Mouse (Mus musculus) frontal cortex, postnatal 36 days (tissue): ENCODE results near the gene Ssr2.
"Not testable (repeated sequence)": the region's sequence is repeated elsewhere in the genome, so short reads cannot be mapped to it uniquely, and the experiment has no call there.

Experiments used
- DNase-seq, 2 experiments: peaks; one replicate each; pipeline ENCODE4 v3.0.0; 2022; ENCODE audit warnings: low spot score in 2 of 2

Gene Ssr2

DNA sequence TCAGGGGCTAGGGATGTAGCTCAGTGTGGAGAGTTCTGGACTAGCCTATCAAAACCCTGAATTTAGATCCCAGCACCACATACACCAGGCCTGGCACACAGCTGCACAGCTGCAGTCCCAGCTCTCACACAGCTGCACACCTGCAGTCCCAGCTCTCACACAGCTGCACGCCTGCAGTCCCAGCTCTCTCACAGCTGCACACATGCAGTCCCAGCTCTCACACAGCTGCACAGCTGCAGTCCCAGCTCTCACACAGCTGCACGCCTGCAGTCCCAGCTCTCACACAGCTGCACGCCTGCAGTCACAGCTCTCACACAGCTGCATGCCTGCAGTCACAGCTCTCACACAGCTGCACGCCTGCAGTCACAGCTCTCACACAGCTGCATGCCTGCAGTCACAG is 20.9 kb downstream of the Ssr2 start:
- not testable (repeated sequence) for DNase-seq

DNA sequence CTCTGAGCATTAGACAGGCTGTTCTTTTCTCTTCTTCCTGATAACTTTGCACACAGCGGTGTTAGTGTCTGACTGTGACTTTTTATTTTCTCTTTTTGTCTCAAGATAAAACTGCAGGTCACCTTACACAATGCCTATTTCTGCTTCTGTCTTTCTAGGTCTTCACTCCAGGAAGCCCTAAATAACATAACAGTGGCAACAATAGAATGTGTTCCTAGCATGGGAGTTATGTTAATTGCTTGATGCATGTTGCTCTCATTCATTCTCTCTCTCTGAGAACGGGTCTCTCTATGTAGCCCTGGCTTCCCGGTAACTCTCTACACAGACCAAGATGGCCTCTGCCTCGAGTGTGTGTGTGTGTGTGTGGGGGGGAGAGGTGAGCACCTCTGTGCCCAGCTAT is 26.8 kb downstream of the Ssr2 start:
- DNase-seq = no peak

GRCm38 (mm10) chr3:88603714-88604161 is 28.1 kb downstream of the Ssr2 start:
- DNase-seq = peak in 1 of 2 experiments; percentile 37

DNA sequence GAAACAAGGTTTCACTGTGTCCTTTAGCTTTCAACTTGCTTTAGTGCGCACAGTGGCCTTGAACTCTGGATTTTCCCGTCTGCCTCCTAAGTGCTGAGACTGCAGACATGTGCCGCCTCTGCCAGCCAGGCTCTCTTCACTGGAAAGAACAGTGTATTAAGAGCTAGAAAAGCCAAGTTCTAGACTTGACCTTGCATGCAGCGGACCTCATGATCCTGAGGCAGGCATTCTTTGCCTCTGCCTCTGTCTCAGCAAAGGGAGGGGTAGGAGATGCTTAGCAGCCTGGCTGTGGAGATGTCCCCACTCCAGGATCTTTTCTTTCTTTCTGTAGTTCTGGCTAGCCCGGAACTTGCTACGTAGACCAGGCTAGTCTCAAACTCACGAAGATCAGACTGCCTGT is 29.2 kb downstream of the Ssr2 start:
- DNase-seq = no peak

GRCm38 (mm10) chr3:88605666-88606065 is 30.0 kb downstream of the Ssr2 start, which contains the start of gene Arhgef2:
TSS of gene Arhgef2 (plus strand) at chr3:88605966.
- not testable (repeated sequence) for DNase-seq

DNA sequence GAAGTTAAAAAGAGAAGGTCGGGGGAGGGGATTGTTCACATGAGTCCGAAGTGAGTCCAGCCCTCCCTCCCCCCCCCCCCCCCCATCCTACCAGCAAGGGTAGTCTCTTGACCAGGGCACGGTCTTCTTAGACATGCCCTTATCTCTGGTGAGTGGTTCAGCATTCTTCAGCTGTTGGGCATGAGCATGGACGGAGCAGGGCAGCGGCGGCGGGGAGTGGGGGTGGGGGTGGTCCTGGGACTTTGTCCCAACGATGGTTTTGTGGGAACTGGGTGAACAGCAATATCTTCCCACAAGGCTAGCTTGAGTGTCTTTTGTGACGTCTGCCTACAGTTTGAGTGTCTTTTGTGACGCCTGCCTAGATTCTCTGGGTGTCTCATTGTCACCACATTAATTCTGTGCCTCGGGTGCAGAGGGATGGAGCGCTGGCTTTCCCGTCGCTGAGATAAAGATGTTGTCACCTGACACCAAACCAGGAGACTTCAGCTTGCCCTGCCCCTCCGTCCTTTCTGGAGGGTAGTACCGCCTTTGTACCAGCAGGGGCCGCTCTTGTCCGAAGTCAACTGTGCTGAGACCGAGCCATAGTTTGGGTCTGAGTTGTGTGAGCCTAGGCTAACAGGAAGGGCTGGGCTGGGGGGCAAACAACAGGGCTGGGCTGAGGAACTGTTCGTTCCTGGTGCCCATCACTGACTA is 31.5 kb downstream of the Ssr2 start:
- DNase-seq = peak; percentile 91 to 93

- no peak for DNase-seq
These were observed 32.1 kb downstream of the Ssr2 start for GRCm38 (mm10) chr3:88607758-88608138.

DNA sequence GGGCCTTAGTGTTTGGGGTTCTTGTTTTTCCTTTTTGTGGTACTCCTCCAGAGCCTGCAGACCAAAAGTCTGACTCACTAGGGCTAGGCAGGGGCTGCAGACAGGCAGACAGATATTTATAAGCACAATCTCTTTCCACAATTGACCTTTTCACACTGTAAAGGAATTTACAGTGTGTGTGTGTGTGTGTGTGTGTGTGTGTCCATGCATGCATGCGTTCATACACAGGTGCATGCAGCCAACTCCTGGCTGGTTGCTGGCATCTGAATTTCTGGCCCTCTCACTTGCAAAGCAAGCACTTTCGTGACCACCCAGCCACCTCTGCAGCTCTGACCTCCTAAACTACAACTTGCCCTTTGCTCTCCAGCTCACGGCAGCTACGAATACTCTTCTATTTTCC is 33.4 kb downstream of the Ssr2 start:
- no peak for DNase-seq

DNA sequence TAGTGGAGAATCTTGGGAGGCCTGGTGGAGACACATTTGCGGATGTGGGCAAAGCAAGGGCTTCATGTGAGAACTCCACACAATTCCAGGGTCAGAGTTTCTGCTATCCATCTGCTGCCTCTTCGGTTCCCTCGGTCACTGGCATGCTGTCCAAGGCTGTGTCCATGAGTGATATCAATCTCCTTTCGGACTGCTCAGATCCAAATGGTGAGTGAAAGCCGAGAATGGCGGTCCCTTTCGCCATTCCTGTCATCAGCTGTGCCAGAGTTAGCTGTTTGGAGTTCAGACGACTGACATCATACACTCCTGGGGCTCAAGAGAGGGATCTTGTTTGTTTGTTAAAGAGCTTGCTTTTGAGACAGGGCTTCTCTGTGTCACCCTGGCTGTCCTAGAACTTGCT is 38.7 kb downstream of the Ssr2 start:
- no peak for DNase-seq

- no peak for DNase-seq
These were observed 39.4 kb downstream of the Ssr2 start for GRCm38 (mm10) chr3:88615117-88615516.

GRCm38 (mm10) chr3:88615902-88616391 is 40.3 kb downstream of the Ssr2 start:
- DNase-seq = no peak

DNA sequence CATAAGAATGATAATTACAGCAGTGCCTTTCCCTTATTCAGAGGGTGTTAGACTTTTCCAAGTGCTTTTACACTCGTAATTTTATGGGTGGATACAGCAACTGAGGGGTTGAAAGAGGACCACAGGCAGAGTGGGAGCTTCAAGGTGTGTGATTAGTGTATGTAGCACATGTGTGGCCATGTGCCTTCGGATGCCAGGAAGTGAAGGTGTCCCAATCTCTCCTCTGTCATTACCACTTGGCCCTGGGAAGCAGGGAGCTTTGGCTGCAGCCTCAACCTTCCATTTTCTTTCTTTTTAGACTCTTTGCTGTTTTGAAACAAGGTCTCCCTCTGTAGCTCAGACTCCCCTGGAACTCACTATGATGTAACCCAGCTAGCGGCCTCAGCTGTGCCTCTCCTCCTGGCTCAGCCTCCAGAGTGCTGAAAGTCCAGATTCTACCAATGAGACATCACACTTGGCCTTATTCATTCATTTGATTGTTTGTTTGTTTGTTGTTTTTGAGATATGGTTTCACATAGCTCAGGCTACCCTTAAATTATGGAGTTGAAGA is 41.4 kb downstream of the Ssr2 start:
- DNase-seq = no peak

DNA sequence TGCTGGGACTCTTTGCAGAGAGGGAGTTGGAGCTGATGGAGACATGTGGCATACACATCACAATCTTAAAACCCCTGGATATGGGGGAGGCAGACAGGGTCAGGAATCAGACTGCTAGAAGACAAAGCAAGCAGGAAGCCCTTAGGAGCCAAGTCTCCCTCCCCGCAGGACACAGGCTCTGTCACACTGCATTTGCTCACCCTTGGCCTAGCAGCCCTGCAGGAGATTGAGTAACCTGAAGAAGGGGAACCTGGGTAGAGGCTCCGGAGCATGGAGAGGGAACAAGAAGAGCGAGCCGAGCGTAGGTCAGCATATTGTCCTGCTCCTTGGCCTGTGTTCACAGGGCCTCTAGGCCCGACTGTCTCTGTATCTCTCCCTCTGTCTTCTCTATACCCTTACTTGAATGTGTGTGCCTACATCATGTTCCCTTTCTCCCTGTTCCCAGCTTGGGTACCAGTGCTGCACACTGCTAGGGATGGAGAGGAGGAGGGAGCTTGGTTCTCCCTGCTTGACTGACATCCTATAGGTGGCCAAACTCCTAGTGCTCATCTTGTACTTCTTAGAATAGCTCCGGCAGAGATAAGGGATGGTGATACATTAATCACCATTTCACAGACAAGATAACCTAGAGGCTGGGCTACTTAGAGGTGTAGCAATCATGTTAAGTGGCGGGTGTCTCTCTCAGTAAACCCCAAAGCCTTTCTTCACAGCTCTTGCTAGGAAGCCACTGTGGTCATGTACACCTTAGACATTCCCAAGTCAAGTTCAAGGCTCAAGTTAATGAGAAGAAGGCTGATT is 42.6 kb downstream of the Ssr2 start:
- no peak for DNase-seq

- DNase-seq = no peak
These were observed 43.7 kb downstream of the Ssr2 start for GRCm38 (mm10) chr3:88619113-88620097.

- DNase-seq = no peak
These were observed 44.7 kb downstream of the Ssr2 start for GRCm38 (mm10) chr3:88620146-88620991.

DNA sequence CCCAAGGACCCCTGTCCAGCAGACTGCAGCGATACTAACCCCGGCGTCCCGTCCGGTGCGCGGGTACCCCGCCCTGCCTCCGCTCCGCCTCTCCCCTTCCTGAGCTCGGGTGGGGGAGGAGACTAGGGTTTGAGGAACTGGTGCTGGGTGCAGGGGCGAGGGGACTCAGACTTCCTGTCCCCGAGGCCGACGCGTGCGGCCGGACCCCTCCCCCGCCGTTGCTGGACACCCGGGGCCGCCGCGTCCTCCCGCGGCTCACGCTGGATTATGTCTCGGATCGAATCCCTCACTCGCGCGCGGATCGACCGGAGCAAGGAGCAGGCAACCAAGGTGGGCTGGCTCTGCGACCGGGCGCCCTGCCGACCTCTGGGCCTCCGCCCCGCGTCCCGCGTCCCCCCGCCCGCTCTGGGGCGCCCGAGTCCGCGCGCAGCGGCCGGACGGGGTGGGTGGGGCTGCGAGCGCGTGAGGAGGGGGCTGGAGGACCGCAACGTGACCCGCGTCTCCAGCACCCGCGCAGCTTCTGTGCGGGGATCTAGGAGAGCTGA is 45.4 kb downstream of the Ssr2 start:
- peak in 1 of 2 experiments; percentile 60 for DNase-seq

DNA sequence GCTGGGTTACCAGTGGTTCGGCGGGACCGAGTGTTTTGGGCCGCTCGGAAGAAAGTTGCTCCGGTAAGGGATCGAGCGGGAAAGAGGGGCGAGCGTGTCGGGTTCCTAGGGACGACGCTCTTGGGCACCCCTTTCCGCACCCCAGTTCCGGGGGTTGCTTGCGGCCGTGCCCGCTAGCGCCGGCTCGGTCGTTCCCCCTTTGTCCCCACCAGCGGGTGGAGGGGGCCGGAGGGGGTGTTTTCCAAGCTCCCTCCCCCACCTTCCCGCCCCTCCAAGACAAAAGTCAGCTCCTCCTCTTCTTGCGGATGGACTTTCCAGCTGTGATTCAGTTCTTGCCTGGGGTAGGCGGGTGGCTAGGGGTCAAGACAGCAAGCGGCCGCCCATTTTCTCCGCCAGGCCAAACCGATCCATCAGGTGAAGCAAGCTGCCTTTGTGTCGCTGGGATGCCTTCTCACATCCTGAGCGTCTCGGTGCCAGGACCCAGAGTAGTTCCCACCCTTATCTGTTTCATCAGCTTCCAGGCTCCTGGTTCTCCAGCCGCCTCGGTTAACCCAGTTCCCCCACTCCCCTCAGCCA is 45.9 kb downstream of the Ssr2 start:
- DNase-seq = no peak

- no peak for DNase-seq
These were observed 46.7 kb downstream of the Ssr2 start for GRCm38 (mm10) chr3:88622113-88622940.

DNA sequence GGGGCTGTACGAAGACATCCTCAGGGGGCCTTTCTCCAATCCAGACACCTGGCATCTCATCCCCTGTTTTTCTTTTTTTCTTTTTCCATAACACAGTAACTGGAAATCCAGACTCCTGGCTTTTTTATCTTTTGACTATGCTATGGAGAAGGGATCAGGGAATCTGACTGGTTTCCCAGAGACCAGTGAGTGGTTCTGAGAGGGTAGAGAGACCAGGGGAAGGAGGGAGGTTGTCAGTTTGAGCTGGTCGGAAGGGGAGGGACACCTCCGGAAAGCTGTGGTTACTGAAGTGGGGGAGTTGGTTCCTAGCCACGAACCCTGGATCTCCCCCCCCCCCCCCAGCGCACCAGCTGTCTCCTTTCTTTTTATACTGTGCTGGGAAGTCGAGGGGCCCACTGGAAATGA is 47.3 kb downstream of the Ssr2 start:
- DNase-seq = no peak
